Mouse (Mus musculus): Measurements from ENCODE around the gene Bicdl2. TPM values are rescaled to one million over a fixed set of nuclear protein-coding genes. Genes with fewer than 3 reads are reported as not detected.

The Bicdl2 gene
- 0.16 and 0.25 TPM in 2 replicates for polyA plus RNA-seq (2012; rRNA removed)

- peak within 1 kb of the TSS; percentile 31; the same call in 1 of the 2 replicates for H3K4me3 ChIP-seq (ENCODE audit: extremely low read depth, insufficient read depth, insufficient read length)
- peaks cover 10% of the 10 kb centered on the region; the same call in 1 of the 2 replicates for H3K4me1 ChIP-seq (ENCODE audit: control insufficient read depth, insufficient read depth, insufficient read length)
- H3K36me3 ChIP-seq (ENCODE audit: control insufficient read depth, insufficient read depth, low read length): no peaks in the 10 kb centered on the region
- peak in 1 of 2 experiments; percentile 46 for DNase-seq (ENCODE audit: low read depth in 1 of 2, low spot score in 2 of 2)
- 7% methylated on average over 27 of the region's 27 CpGs for WGBS
- peaks cover 3% of the 10 kb centered on the region for H3K27me3 ChIP-seq (ENCODE audit: control insufficient read depth, insufficient read depth, low read length)
- no peak within 1 kb of the TSS for H3K27ac ChIP-seq (ENCODE audit: insufficient read depth, low read length)
- TF ChIP-seq POLR2A (IDR thresholded peaks at IDR 0.05; ENCODE audit: low read depth, low read length): no peak
- peak; percentile 59 for TF ChIP-seq CTCF (IDR thresholded peaks at IDR 0.05; ENCODE audit: extremely low read depth, insufficient read depth, insufficient read length, insufficient replicate concordance)
These were observed at the start of gene Bicdl2 for GRCm38 (mm10) chr17:23660117-23660875. Gene Bicdl2, plus strand, starts transcription at chr17:23660506.

- no peak for DNase-seq (ENCODE audit: low read depth in 1 of 2, low spot score in 2 of 2)
- Histone ChIP-seq H3K4me1 (ENCODE audit: control insufficient read depth, insufficient read depth, insufficient read length) (no peaks in the 10 kb centered on the region), H3K4me3 (ENCODE audit: extremely low read depth, insufficient read depth, insufficient read length) (no peak overlapping the region), H3K27me3 (ENCODE audit: control insufficient read depth, insufficient read depth, low read length) (no peaks in the 10 kb centered on the region), H3K36me3 (ENCODE audit: control insufficient read depth, insufficient read depth, low read length) (no peaks in the 10 kb centered on the region), H3K27ac (ENCODE audit: insufficient read depth, low read length) (no peak overlapping the region)
- WGBS: 5% methylated on average over 9 of the region's 9 CpGs
- no peak for TF ChIP-seq CTCF (IDR thresholded peaks at IDR 0.05; ENCODE audit: extremely low read depth, insufficient read depth, insufficient read length, insufficient replicate concordance)
- no peak for TF ChIP-seq POLR2A (IDR thresholded peaks at IDR 0.05; ENCODE audit: low read depth, low read length)
These were observed 43.2 kb upstream of the Bicdl2 start for GRCm38 (mm10) chr17:23617087-23617486.

GRCm38 (mm10) chr17:23620351-23620750, 40.0 kb upstream of the Bicdl2 start:
- H3K36me3 ChIP-seq (ENCODE audit: control insufficient read depth, insufficient read depth, low read length): no peaks in the 10 kb centered on the region
- no peaks in the 10 kb centered on the region for H3K4me1 ChIP-seq (ENCODE audit: control insufficient read depth, insufficient read depth, insufficient read length)
- TF ChIP-seq POLR2A (IDR thresholded peaks at IDR 0.05; ENCODE audit: low read depth, low read length) (no peak), CTCF (IDR thresholded peaks at IDR 0.05; ENCODE audit: extremely low read depth, insufficient read depth, insufficient read length, insufficient replicate concordance) (no peak)
- no peak overlapping the region for H3K27ac ChIP-seq (ENCODE audit: insufficient read depth, low read length)
- no peaks in the 10 kb centered on the region for H3K27me3 ChIP-seq (ENCODE audit: control insufficient read depth, insufficient read depth, low read length)
- H3K4me3 ChIP-seq (ENCODE audit: extremely low read depth, insufficient read depth, insufficient read length): no peak overlapping the region
- peak in 1 of 2 experiments; percentile 52 for DNase-seq (ENCODE audit: low read depth in 1 of 2, low spot score in 2 of 2)
- WGBS: 68% methylated on average over 7 of the region's 7 CpGs

- 72% methylated on average over 7 of the region's 7 CpGs for WGBS
- no peak for DNase-seq (ENCODE audit: low read depth in 1 of 2, low spot score in 2 of 2)
- Histone ChIP-seq H3K36me3 (ENCODE audit: control insufficient read depth, insufficient read depth, low read length) (no peaks in the 10 kb centered on the region), H3K27ac (ENCODE audit: insufficient read depth, low read length) (no peak overlapping the region), H3K4me1 (ENCODE audit: control insufficient read depth, insufficient read depth, insufficient read length) (no peaks in the 10 kb centered on the region; the same call in 1 of the 2 replicates), H3K27me3 (ENCODE audit: control insufficient read depth, insufficient read depth, low read length) (no peaks in the 10 kb centered on the region), H3K4me3 (ENCODE audit: extremely low read depth, insufficient read depth, insufficient read length) (no peak overlapping the region)
- TF ChIP-seq POLR2A (IDR thresholded peaks at IDR 0.05; ENCODE audit: low read depth, low read length) (no peak), CTCF (IDR thresholded peaks at IDR 0.05; ENCODE audit: extremely low read depth, insufficient read depth, insufficient read length, insufficient replicate concordance) (no peak)
These were observed 32.5 kb upstream of the Bicdl2 start for GRCm38 (mm10) chr17:23627813-23628212.

GRCm38 (mm10) chr17:23630195-23631020, 29.9 kb upstream of the Bicdl2 start:
- DNase-seq (ENCODE audit: low read depth in 1 of 2, low spot score in 2 of 2): peak; percentile 31 to 69

GRCm38 (mm10) chr17:23631241-23631640, 29.1 kb upstream of the Bicdl2 start:
- no peaks in the 10 kb centered on the region for H3K36me3 ChIP-seq (ENCODE audit: control insufficient read depth, insufficient read depth, low read length)
- H3K4me1 ChIP-seq (ENCODE audit: control insufficient read depth, insufficient read depth, insufficient read length): no peaks in the 10 kb centered on the region; the same call in 1 of the 2 replicates
- no peak overlapping the region for H3K27ac ChIP-seq (ENCODE audit: insufficient read depth, low read length)
- no peaks in the 10 kb centered on the region for H3K27me3 ChIP-seq (ENCODE audit: control insufficient read depth, insufficient read depth, low read length)
- WGBS: 83% methylated on average over 8 of the region's 8 CpGs
- no peak for DNase-seq (ENCODE audit: low read depth in 1 of 2, low spot score in 2 of 2)
- TF ChIP-seq POLR2A (IDR thresholded peaks at IDR 0.05; ENCODE audit: low read depth, low read length): no peak
- no peak overlapping the region for H3K4me3 ChIP-seq (ENCODE audit: extremely low read depth, insufficient read depth, insufficient read length)

More at GRCm38 (mm10) chr17:23630195-23631020, 29.9 kb upstream of the Bicdl2 start:
- no peak overlapping the region for H3K27ac ChIP-seq (ENCODE audit: insufficient read depth, low read length)
- no peaks in the 10 kb centered on the region for H3K36me3 ChIP-seq (ENCODE audit: control insufficient read depth, insufficient read depth, low read length)
- H3K4me3 ChIP-seq (ENCODE audit: extremely low read depth, insufficient read depth, insufficient read length): no peak overlapping the region
- no peaks in the 10 kb centered on the region; the same call in 1 of the 2 replicates for H3K4me1 ChIP-seq (ENCODE audit: control insufficient read depth, insufficient read depth, insufficient read length)
- no peaks in the 10 kb centered on the region for H3K27me3 ChIP-seq (ENCODE audit: control insufficient read depth, insufficient read depth, low read length)
- WGBS: 13% methylated on average over 22 of the region's 22 CpGs
- TF ChIP-seq POLR2A (IDR thresholded peaks at IDR 0.05; ENCODE audit: low read depth, low read length): no peak
- peak; percentile 88 for TF ChIP-seq CTCF (IDR thresholded peaks at IDR 0.05; ENCODE audit: extremely low read depth, insufficient read depth, insufficient read length, insufficient replicate concordance)
